Mouse (Mus musculus) intestine, embryonic 16.5 days (tissue): ENCODE measurements around the gene Map3k4. TPM values are rescaled to one million over a fixed set of nuclear protein-coding genes. Genes with fewer than 3 reads are reported as not detected.

ENCODE experiments used
- ATAC-seq: fragments of 200-750 bp; cut with Nextera tagmentation; 2 replicates; pipeline ENCODE4 v1.8.0; 2017; ENCODE audit warnings: moderate TSS enrichment, moderate library complexity
- H3K27ac ChIP-seq: fragments of 300-500 bp; sonication (generic); 2 replicates; pipeline ENCODE4 v1.5.1; 2014; ENCODE audit warnings: mild to moderate bottlenecking, low read length
- H3K27me3 ChIP-seq: fragments of 300-500 bp; sonication (generic); replicated peaks from 2 replicates; pipeline ENCODE4 v1.6.1; 2014; ENCODE audit warnings: low read length, control low read depth, mixed read lengths; ENCODE audit not compliant: control insufficient read depth, insufficient read depth
- H3K36me3 ChIP-seq: fragments of 300-500 bp; sonication (generic); 2 replicates; pipeline ENCODE4 v1.6.1; 2014; ENCODE audit warnings: low read length, control low read depth; ENCODE audit not compliant: control insufficient read depth, insufficient read depth
- H3K4me1 ChIP-seq: fragments of 300-500 bp; sonication (generic); 2 replicates; pipeline ENCODE4 v1.6.1; 2014; ENCODE audit warnings: low read length, control low read depth, mixed read lengths; ENCODE audit not compliant: control insufficient read depth, insufficient read depth
- H3K4me2 ChIP-seq: fragments of 300-500 bp; sonication (generic); 2 replicates; pipeline ENCODE4 v1.6.1; 2014; ENCODE audit warnings: low read depth, low read length, control low read depth
- H3K4me3 ChIP-seq: fragments of 300-500 bp; sonication (generic); 2 replicates; pipeline ENCODE4 v1.5.1; 2014; ENCODE audit warnings: mild to moderate bottlenecking, low read length
- H3K9ac ChIP-seq: fragments of 300-500 bp; sonication (generic); 2 replicates; pipeline ENCODE4 v1.6.1; 2014; ENCODE audit warnings: low read depth, low read length
- H3K9me3 ChIP-seq: fragments of 300-500 bp; sonication (generic); 2 replicates; pipeline ENCODE4 v1.6.1; 2016; ENCODE audit warnings: low read length, control low read depth; ENCODE audit not compliant: control insufficient read depth
- WGBS: fragments of 180-500 bp; shearing (Covaris S2); extraction: QIAGEN DNeasy Blood & Tissue Kit; methylation state at CpG from one replicate; pipeline ENCODE4 v1.1.7; 2014; 5-methylcytosine and 5-hydroxymethylcytosine counted together
- polyA plus RNA-seq: library from polyadenylated mRNA; unstranded; fragments of >200 nt; fragmentation: Nextera tagmentation; extraction: Ambion mirVana; gene quantifications from 2 replicates; pipeline ENCODE4 v1.2.1, GENCODE M21; 2015

Gene Map3k4
- polyA plus RNA-seq, 1 experiment from 2014 or later: 28.3 TPM

DNA sequence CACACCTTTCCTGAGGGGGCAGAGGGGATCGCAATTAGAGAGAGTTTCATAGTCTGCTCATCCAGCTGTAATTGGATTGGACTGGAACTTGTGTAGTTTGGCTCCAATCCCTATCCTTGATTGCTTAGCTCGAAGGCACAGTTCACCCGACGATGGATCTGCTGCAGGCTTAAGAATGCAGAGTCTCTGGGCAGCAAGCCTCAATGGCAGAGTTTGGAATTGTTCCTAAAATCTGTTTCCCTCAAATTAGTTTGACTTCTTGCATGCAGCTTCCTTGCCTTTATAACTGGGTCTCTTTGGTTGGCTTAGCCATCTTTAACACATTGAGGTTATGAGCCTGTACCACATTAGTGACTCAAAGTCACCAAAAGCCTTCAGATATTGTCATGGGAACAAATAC lies 118.7 kb downstream of the Map3k4 start:
- H3K27me3 ChIP-seq: no peaks in the 10 kb centered on the region
- H3K4me3 ChIP-seq: no peak overlapping the region
- peaks cover 27% of the 10 kb centered on the region for H3K4me1 ChIP-seq
- no peaks in the 10 kb centered on the region for H3K9me3 ChIP-seq
- 88% methylated on average over 4 of the region's 4 CpGs for WGBS
- no peaks in the 10 kb centered on the region for H3K36me3 ChIP-seq
- H3K4me2 ChIP-seq: no peak overlapping the region
- no peak overlapping the region for H3K9ac ChIP-seq
- no peak overlapping the region for H3K27ac ChIP-seq
- ATAC-seq: no peak

- Histone ChIP-seq H3K9me3 (no peaks in the 10 kb centered on the region), H3K4me3 (no peak overlapping the region), H3K27me3 (no peaks in the 10 kb centered on the region), H3K4me1 (peaks cover 23% of the 10 kb centered on the region), H3K4me2 (peak overlapping the region; percentile 33), H3K27ac (peak overlapping the region; percentile 85), H3K36me3 (no peaks in the 10 kb centered on the region), H3K9ac (peak overlapping the region; percentile 50)
- ATAC-seq: peak; percentile 94
- 31% methylated on average over 10 of the region's 10 CpGs for WGBS
Observed at GRCm38 (mm10) chr17:12195604-12196003, 123.0 kb downstream of the Map3k4 start.

GRCm38 (mm10) chr17:12195137-12195536 lies 123.5 kb downstream of the Map3k4 start:
- H3K27me3 ChIP-seq: no peaks in the 10 kb centered on the region
- ATAC-seq: peak; percentile 70
- peak overlapping the region; percentile 50 for H3K9ac ChIP-seq
- no peak overlapping the region for H3K4me3 ChIP-seq
- peak overlapping the region; percentile 85 for H3K27ac ChIP-seq
- H3K4me2 ChIP-seq: peak overlapping the region; percentile 33
- no peaks in the 10 kb centered on the region for H3K36me3 ChIP-seq
- WGBS: 16% methylated on average over 5 of the region's 5 CpGs
- peaks cover 23% of the 10 kb centered on the region for H3K4me1 ChIP-seq
- no peaks in the 10 kb centered on the region for H3K9me3 ChIP-seq

- Histone ChIP-seq H3K9ac (no peak overlapping the region), H3K36me3 (no peaks in the 10 kb centered on the region), H3K27me3 (no peaks in the 10 kb centered on the region), H3K9me3 (no peaks in the 10 kb centered on the region), H3K4me2 (no peak overlapping the region), H3K4me1 (no peaks in the 10 kb centered on the region), H3K4me3 (no peak overlapping the region), H3K27ac (no peak overlapping the region)
- ATAC-seq: no peak
- WGBS: 45% methylated on average over 1 of the region's 1 CpGs
Observed at GRCm38 (mm10) chr17:12187782-12188181, 130.8 kb downstream of the Map3k4 start.

DNA sequence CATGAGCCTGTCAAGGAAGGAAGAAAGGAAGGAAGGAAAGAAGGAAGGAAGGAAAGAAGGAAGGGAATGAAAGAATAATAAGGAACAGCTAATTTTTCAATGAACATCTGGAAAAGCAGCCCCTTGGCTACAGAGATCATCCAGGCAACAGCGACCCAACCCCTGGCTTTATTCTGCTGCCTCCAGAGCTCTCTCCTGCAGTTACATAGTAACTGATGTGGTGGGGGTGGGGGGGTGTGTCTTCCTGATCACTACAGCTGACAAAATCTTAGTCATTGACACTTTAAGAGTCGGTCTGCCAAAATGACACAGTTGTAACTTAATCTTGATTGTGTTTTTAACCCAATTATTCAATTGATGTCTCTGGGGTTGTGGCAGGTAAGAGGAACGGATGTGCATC lies 132.3 kb downstream of the Map3k4 start:
- Histone ChIP-seq H3K4me3 (no peak overlapping the region), H3K36me3 (no peaks in the 10 kb centered on the region), H3K9ac (no peak overlapping the region), H3K27ac (no peak overlapping the region), H3K9me3 (no peaks in the 10 kb centered on the region), H3K4me2 (no peak overlapping the region), H3K27me3 (no peaks in the 10 kb centered on the region), H3K4me1 (no peaks in the 10 kb centered on the region)
- no peak for ATAC-seq
- WGBS: 83% methylated on average over 3 of the region's 3 CpGs

- H3K9ac ChIP-seq: no peak overlapping the region
- no peak overlapping the region for H3K4me2 ChIP-seq
- H3K27ac ChIP-seq: no peak overlapping the region
- no peak overlapping the region for H3K4me3 ChIP-seq
- no peaks in the 10 kb centered on the region for H3K9me3 ChIP-seq
- no peaks in the 10 kb centered on the region for H3K36me3 ChIP-seq
- H3K4me1 ChIP-seq: no peaks in the 10 kb centered on the region
- ATAC-seq: peak; percentile 73
- WGBS: 95% methylated on average over 4 of the region's 4 CpGs
- H3K27me3 ChIP-seq: no peaks in the 10 kb centered on the region
Observed at GRCm38 (mm10) chr17:12185855-12186254, 132.7 kb downstream of the Map3k4 start.

- no peak overlapping the region for H3K4me3 ChIP-seq
- H3K4me1 ChIP-seq: no peaks in the 10 kb centered on the region
- H3K9me3 ChIP-seq: no peaks in the 10 kb centered on the region
- H3K9ac ChIP-seq: no peak overlapping the region
- no peak overlapping the region for H3K27ac ChIP-seq
- H3K27me3 ChIP-seq: no peaks in the 10 kb centered on the region
- no peaks in the 10 kb centered on the region for H3K36me3 ChIP-seq
- no peak for ATAC-seq
- no peak overlapping the region for H3K4me2 ChIP-seq
- 70% methylated on average over 8 of the region's 8 CpGs for WGBS
Observed at GRCm38 (mm10) chr17:12184283-12184682, 134.3 kb downstream of the Map3k4 start.

DNA sequence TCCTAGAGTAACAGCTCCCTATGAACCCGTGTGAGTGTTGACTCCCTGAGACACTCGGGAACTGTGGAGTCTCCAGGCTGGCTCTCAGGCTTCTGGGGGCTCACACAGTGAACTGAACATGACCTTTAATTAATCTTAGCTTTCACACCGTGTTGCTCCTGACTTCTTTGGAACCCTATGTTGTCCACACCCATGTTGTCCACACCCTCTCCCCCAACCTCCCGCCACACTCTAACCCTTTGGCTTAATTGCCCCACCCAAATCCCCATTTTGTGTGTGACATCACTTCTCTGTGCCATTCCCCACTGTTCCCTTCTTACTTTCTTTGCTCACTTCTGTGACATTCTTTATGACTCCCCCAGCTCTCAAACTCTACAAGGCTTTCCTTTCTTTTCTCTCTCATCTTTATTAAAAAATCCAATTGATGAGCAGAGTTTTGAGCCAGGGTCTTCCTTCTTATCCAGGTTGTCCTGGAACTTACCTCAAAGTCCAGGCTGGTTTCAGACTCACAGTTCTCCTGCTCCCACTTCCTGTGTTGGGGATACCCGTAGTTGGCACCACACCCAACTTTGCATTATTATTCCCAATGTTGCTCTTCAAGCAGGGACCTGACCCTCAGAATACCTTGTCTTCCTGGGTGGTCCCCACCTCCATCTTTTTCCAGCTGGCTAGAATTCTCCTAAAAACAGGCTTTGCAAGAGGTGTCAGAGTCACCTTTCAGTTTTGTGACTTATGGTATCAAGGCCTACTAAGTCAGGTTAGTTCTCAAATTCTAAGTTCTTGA lies 135.7 kb downstream of the Map3k4 start:
- no peak overlapping the region for H3K4me2 ChIP-seq
- 71% methylated on average over 5 of the region's 5 CpGs for WGBS
- H3K27me3 ChIP-seq: no peaks in the 10 kb centered on the region
- H3K9me3 ChIP-seq: no peaks in the 10 kb centered on the region
- H3K4me1 ChIP-seq: no peaks in the 10 kb centered on the region
- H3K36me3 ChIP-seq: no peaks in the 10 kb centered on the region
- 0 out of 2 replicates have a peak, but pooled peaks have one; percentile 36 for ATAC-seq
- no peak overlapping the region for H3K4me3 ChIP-seq
- H3K27ac ChIP-seq: no peak overlapping the region
- H3K9ac ChIP-seq: no peak overlapping the region

DNA sequence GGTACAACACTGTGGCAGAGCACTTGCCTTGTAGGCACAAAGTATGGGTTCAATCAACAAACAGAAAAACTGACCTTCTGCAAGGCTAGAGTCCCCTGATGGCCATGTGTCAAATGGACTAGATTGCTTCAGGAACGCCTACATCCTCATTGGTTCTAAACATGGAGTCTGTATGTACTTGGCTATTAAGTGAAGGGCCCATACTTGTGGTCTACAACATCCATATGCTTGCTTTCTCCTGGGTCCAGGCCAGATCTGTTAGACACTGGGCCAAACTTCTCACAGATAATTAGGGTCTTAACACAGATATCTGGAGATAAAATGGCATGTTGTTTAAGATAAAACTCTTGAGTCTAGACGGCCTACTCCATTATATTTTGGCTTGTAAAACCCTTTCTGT lies 138.8 kb downstream of the Map3k4 start:
- ATAC-seq: no peak
- no peak overlapping the region for H3K27ac ChIP-seq
- 73% methylated on average over 2 of the region's 2 CpGs for WGBS
- H3K4me3 ChIP-seq: no peak overlapping the region
- no peaks in the 10 kb centered on the region for H3K27me3 ChIP-seq
- H3K9me3 ChIP-seq: peaks cover 5% of the 10 kb centered on the region
- no peaks in the 10 kb centered on the region for H3K4me1 ChIP-seq
- no peak overlapping the region for H3K4me2 ChIP-seq
- no peaks in the 10 kb centered on the region for H3K36me3 ChIP-seq
- no peak overlapping the region for H3K9ac ChIP-seq

GRCm38 (mm10) chr17:12179339-12179738 lies 139.3 kb downstream of the Map3k4 start:
- H3K27ac ChIP-seq: no peak overlapping the region
- H3K9me3 ChIP-seq: peaks cover 5% of the 10 kb centered on the region
- 80% methylated on average over 7 of the region's 7 CpGs for WGBS
- no peaks in the 10 kb centered on the region for H3K27me3 ChIP-seq
- no peaks in the 10 kb centered on the region for H3K36me3 ChIP-seq
- H3K4me2 ChIP-seq: no peak overlapping the region
- no peak overlapping the region for H3K9ac ChIP-seq
- no peak overlapping the region for H3K4me3 ChIP-seq
- no peaks in the 10 kb centered on the region for H3K4me1 ChIP-seq
- ATAC-seq: no peak
